Mouse (Mus musculus) heart, postnatal 0 days (tissue): ENCODE results near the gene Homer3. TPM values are rescaled to one million over a fixed set of nuclear protein-coding genes. Genes with fewer than 3 reads are reported as not detected.
A peak's percentile ranks its signal among the peaks of the same experiment; 100 is the strongest.

Experiments used
- ATAC-seq: fragments of 200-750 bp; cut with Nextera tagmentation; 2 replicates; pipeline ENCODE4 v1.8.0; 2017; ENCODE audit warnings: low read depth, moderate number of reproducible peaks, moderate library complexity; ENCODE audit not compliant: insufficient read depth
- DNase-seq: peaks from one replicate; pipeline ENCODE4 v3.0.0-alpha.2; 2016; ENCODE audit warnings: low spot score
- H3K27ac ChIP-seq: fragments of 300-500 bp; sonication (generic); 2 replicates; pipeline ENCODE4 v1.5.1; 2014; ENCODE audit warnings: low read depth, mild to moderate bottlenecking
- H3K27me3 ChIP-seq: fragments of 300-500 bp; sonication (generic); 2 replicates; pipeline ENCODE4 v1.6.1; 2014; ENCODE audit warnings: low read length, mixed read lengths; ENCODE audit not compliant: control insufficient read depth, insufficient read depth
- H3K36me3 ChIP-seq: fragments of 300-500 bp; sonication (generic); replicated peaks from 2 replicates; pipeline ENCODE4 v1.6.1; 2014; ENCODE audit warnings: low read length, mixed read lengths; ENCODE audit not compliant: control insufficient read depth, insufficient read depth
- H3K4me1 ChIP-seq: fragments of 300-500 bp; sonication (generic); 2 replicates; pipeline ENCODE4 v1.6.1; 2014; ENCODE audit warnings: antibody characterized with exemption; ENCODE audit not compliant: control insufficient read depth, insufficient read depth
- H3K4me2 ChIP-seq: fragments of 300-500 bp; sonication (generic); 2 replicates; pipeline ENCODE4 v1.6.1; 2014; ENCODE audit warnings: low read depth, mild to moderate bottlenecking, low read length, moderate library complexity
- H3K4me3 ChIP-seq: fragments of 300-500 bp; sonication (generic); 2 replicates; pipeline ENCODE4 v1.5.1; 2014; ENCODE audit warnings: low read depth, low read length
- H3K9ac ChIP-seq: fragments of 300-500 bp; sonication (generic); replicated peaks from 2 replicates; pipeline ENCODE4 v1.6.1; 2014; ENCODE audit warnings: low read depth, low read length, mixed read lengths
- H3K9me3 ChIP-seq: fragments of 300-500 bp; sonication (generic); replicated peaks from 2 replicates; pipeline ENCODE4 v1.6.1; 2016; ENCODE audit warnings: low read length; ENCODE audit not compliant: control insufficient read depth
- CTCF ChIP-seq: IDR thresholded peaks from 2 replicates; pipeline ENCODE4 v1.5.1; 2016; ENCODE audit warnings: antibody characterized with exemption, control low read depth, low read depth
- EP300 ChIP-seq: IDR thresholded peaks from 2 replicates; pipeline ENCODE4 v1.6.1; 2016; ENCODE audit warnings: antibody characterized with exemption, low read depth
- WGBS: fragments of 180-500 bp; shearing (Covaris S2); extraction: QIAGEN DNeasy Blood & Tissue Kit; methylation state at CpG from one replicate; pipeline ENCODE4 v1.1.7; 2014; 5-methylcytosine and 5-hydroxymethylcytosine counted together
- polyA plus RNA-seq: library from polyadenylated mRNA; unstranded; fragments of >200 nt; fragmentation: Nextera tagmentation; extraction: Ambion mirVana; gene quantifications from 2 replicates; pipeline ENCODE4 v1.2.1, GENCODE M21; 2015
- total RNA-seq: library from RNA; depleted of rRNA; stranded (reverse); fragments of >200 nt; gene quantifications from 2 replicates; pipeline ENCODE4 v1.2.3, GENCODE M21; 2014; ENCODE audit warnings: low replicate concordance

The Homer3 gene
- total and polyA plus RNA-seq, 2 experiments from 2014 or later: 19.5 to 29.1 TPM

DNA sequence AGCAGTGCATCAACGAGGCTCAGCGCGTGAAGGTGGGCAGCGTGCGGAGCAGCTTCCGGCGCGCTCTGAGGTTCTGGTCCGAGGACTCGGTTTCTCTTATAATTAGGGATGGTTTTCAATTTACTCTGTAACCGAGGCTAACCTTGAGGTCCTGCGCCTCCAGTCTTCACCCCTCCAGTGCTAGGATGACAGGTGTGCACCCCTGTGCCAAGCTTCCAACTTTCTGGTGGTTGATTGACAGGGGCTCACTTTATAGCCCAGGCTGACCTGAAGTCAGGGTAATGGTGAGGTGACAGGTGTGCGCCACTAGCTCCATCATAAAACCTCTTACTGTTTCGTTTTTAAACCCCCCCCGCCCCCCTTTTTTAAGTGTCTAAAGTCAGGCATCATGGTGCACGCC, 20.3 kb downstream of the Homer3 start:
- H3K4me3 ChIP-seq: peak overlapping the region; percentile 75
- peaks cover 48% of the 10 kb centered on the region for H3K36me3 ChIP-seq
- peak overlapping the region; percentile 62 for H3K27ac ChIP-seq
- DNase-seq (no peak), ATAC-seq (peak; percentile 6; the same call in 1 of the 2 replicates)
- H3K4me2 ChIP-seq: peak overlapping the region; percentile 89
- H3K27me3 ChIP-seq: no peaks in the 10 kb centered on the region
- no peaks in the 10 kb centered on the region for H3K9me3 ChIP-seq
- peaks cover 15% of the 10 kb centered on the region for H3K4me1 ChIP-seq
- WGBS: 3% methylated on average over 16 of the region's 16 CpGs
- TF ChIP-seq EP300 (no peak), CTCF (no peak)
- peak overlapping the region; percentile 80 for H3K9ac ChIP-seq

DNA sequence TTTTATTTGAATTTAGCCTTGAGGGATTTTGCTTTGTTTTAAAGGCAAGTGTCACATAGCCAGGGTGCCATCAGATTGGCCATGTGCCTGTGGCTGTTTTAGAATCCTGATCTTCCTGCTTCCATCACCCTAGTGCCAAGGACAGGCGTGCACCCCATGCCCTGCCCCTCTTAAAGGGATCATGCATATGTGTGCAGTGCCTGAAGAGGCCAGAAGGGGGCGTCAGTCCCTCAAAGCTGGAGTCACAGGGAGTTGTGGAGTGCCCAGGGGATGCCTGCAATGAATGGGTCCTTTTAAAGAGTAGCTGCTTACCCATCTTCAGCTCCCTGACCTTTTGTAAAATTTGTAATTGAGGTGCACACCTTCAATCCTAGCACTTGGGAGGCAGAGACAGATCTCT, 26.7 kb downstream of the Homer3 start:
- no peaks in the 10 kb centered on the region for H3K27me3 ChIP-seq
- no peak overlapping the region for H3K27ac ChIP-seq
- TF ChIP-seq CTCF (peak; percentile 45), EP300 (no peak)
- no peaks in the 10 kb centered on the region for H3K4me1 ChIP-seq
- H3K4me3 ChIP-seq: no peak overlapping the region
- 41% methylated on average over 2 of the region's 2 CpGs for WGBS
- peaks cover 84% of the 10 kb centered on the region for H3K36me3 ChIP-seq
- ATAC-seq (no peak), DNase-seq (no peak)
- no peak overlapping the region for H3K4me2 ChIP-seq
- no peaks in the 10 kb centered on the region for H3K9me3 ChIP-seq
- H3K9ac ChIP-seq: no peak overlapping the region

DNA sequence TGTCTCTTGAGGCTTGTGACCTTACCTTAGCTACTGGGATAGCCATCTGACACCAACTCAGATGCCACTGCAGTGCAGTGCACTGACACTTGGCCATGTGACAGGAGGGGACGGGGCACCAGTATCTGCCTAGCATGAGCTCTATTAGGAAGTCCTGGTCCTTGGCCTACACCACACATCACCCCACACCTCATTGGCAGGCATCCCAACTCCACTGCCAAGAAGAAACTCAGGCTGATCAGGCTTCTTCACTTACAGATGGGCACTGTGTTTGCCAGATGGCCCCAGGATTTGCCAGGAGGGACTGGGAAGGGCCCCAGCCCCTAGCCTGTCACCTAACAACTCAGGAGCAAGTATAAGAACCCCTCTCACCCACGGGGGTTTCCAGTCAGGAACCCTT, 30.8 kb downstream of the Homer3 start:
- Histone ChIP-seq H3K9me3 (no peaks in the 10 kb centered on the region), H3K9ac (no peak overlapping the region), H3K36me3 (peaks cover 47% of the 10 kb centered on the region), H3K27ac (no peak overlapping the region), H3K27me3 (peaks cover 10% of the 10 kb centered on the region; the same call in 1 of the 2 replicates), H3K4me1 (peaks cover 9% of the 10 kb centered on the region; the same call in 1 of the 2 replicates), H3K4me3 (no peak overlapping the region), H3K4me2 (no peak overlapping the region)
- TF ChIP-seq CTCF (no peak), EP300 (no peak)
- WGBS: 34% methylated on average over 2 of the region's 2 CpGs
- DNase-seq (no peak), ATAC-seq (no peak)

DNA sequence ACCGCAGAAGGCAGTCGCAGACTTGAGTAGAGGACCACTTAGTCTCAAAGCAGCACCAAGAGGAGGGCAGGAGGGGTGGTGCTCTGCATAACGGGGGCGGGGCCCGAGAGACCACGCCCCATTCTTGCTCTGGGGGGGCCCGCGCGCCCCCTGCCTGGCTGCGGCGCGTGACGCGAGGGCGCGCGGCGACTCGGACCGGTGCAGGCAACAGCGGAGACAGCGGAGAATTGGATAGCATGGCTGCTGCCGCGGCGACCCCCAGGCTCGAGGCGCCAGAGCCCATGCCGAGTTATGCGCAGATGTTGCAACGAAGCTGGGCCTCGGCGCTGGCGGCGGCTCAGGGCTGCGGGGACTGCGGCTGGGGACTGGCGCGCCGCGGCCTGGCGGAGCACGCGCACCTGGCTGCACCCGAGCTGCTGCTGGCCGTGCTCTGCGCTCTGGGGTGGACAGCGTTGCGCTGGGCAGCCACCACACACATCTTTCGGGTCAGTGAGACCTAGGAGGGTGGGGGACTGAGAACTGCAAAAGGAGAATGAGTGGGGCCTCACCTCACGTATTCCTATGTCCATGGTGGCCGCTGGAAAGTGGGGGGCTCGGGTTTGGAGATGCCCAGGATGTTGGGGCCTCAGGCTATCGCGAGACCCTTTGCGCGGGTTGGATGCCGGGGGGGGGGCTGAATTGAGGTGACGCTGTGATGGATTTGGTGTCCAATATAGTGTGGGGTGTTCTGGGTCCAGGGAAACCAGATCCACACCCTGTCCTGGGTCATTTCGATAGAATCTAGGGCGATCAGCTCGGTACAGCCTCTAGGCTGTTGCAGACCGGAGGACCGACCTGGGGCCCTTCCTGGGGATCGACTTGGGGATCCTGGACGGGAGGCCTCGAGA, 33.2 kb downstream of the Homer3 start, which contains the start of gene Cers1:
Cers1 (plus strand) TSS at position 152 of the 887 bp plus-strand sequence.
- H3K9ac ChIP-seq: peak within 1 kb of the TSS; percentile 43; the same call in 1 of the 2 replicates
- peak within 1 kb of the TSS; percentile 87 for H3K4me2 ChIP-seq
- no peak for DNase-seq
- H3K4me1 ChIP-seq: peaks cover 9% of the 10 kb centered on the region; the same call in 1 of the 2 replicates
- 3% methylated on average over 66 of the region's 66 CpGs for WGBS
- no peaks in the 10 kb centered on the region for H3K9me3 ChIP-seq
- peaks cover 27% of the 10 kb centered on the region for H3K36me3 ChIP-seq
- TF ChIP-seq EP300 (no peak), CTCF (no peak)
- H3K27ac ChIP-seq: no peak within 1 kb of the TSS
- H3K4me3 ChIP-seq: peak within 1 kb of the TSS; percentile 57
- ATAC-seq: peak; percentile 45
- H3K27me3 ChIP-seq: peaks cover 10% of the 10 kb centered on the region; the same call in 1 of the 2 replicates

DNA sequence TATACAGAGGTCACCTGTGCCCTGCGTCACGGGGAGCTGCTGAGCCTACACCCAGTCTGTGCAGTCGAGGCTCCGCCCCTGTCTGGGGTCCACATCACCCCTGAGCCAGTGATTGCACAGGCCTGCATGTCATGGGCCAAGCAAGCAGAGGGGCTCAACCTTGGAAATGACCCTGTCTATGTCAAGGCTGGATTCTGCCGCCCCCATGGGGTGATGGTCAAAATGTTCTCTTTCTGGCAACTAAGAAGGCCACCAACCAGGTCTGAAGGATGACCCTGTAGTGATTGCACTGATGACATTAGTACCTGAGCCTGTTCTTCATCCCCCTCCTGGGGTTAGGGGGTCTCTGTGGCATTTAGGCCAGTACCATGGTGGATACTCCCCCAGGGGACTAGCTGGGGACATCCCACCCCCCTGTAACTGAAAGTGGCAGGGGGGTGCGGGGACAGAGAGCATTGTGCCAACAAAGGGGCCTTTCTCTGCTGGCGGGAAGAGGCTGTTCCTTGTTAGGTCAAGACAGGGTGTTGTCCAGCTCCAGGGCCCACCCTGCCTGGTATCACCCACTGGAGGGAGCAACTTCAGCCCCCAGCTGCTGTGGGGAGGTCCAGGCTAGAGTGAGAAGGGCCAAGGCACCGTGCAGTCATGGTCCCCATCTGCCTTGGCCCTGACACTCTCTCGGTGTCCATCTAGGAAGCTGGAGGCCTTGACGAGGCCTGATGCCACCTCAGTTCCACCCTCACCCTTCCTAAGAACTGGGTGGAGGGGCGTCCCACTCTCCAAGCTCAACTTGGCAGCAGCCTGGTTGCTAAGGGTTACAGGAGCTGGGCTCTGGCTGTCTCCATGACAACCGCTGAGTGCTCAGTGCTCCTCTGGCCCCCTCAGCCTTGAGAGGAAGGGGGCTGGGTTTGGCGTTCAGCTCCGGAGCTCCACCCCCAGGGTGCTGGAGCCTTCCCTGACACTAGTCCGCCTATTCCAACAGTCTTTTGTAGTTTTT, 34.2 kb downstream of the Homer3 start:
- TF ChIP-seq CTCF (no peak), EP300 (no peak)
- ATAC-seq (0 out of 2 replicates have a peak, but pooled peaks have one; percentile 5), DNase-seq (no peak)
- Histone ChIP-seq H3K4me2 (peak overlapping the region; percentile 87; the same call in 1 of the 2 replicates), H3K9me3 (no peaks in the 10 kb centered on the region), H3K27me3 (peaks cover 10% of the 10 kb centered on the region; the same call in 1 of the 2 replicates), H3K27ac (no peak overlapping the region), H3K36me3 (peaks cover 18% of the 10 kb centered on the region), H3K4me3 (no peak overlapping the region), H3K4me1 (peaks cover 9% of the 10 kb centered on the region; the same call in 1 of the 2 replicates), H3K9ac (no peak overlapping the region)
- 32% methylated on average over 15 of the region's 15 CpGs for WGBS
